Mouse (Mus musculus) kidney, postnatal 0 days (tissue): Measurements from ENCODE around the gene Strip1. TPM values are rescaled to one million over a fixed set of nuclear protein-coding genes. Genes with fewer than 3 reads are reported as not detected.

ENCODE experiments used
- ATAC-seq: fragments of 200-750 bp; cut with Nextera tagmentation; replicated peaks from 2 replicates; pipeline ENCODE4 v1.8.0; 2017; ENCODE audit warnings: low read depth, moderate number of reproducible peaks, moderate TSS enrichment, moderate library complexity; ENCODE audit not compliant: low FRiP score
- DNase-seq: peaks from one replicate; pipeline ENCODE4 v3.0.0-alpha.2; 2016; ENCODE audit warnings: low spot score
- H3K27ac ChIP-seq: fragments of 300-500 bp; sonication (generic); 2 replicates; pipeline ENCODE4 v1.5.1; 2014; ENCODE audit warnings: mild to moderate bottlenecking
- H3K27me3 ChIP-seq: fragments of 300-500 bp; sonication (generic); 2 replicates; pipeline ENCODE4 v1.6.1; 2014; ENCODE audit warnings: low read length, mixed read lengths; ENCODE audit not compliant: insufficient read depth
- H3K36me3 ChIP-seq: fragments of 300-500 bp; sonication (generic); 2 replicates; pipeline ENCODE4 v1.6.1; 2014; ENCODE audit warnings: low read length, mixed read lengths; ENCODE audit not compliant: insufficient read depth
- H3K4me1 ChIP-seq: fragments of 300-500 bp; sonication (generic); replicated peaks from 2 replicates; pipeline ENCODE4 v1.6.1; 2014; ENCODE audit warnings: antibody characterized with exemption, low read length, mixed read lengths; ENCODE audit not compliant: insufficient read depth
- H3K4me2 ChIP-seq: fragments of 300-500 bp; sonication (generic); 2 replicates; pipeline ENCODE4 v1.6.1; 2014; ENCODE audit warnings: mild to moderate bottlenecking, low read length, moderate library complexity, mixed read lengths
- H3K4me3 ChIP-seq: fragments of 300-500 bp; sonication (generic); replicated peaks from 2 replicates; pipeline ENCODE4 v1.5.1; 2014; ENCODE audit warnings: low read depth, low read length
- H3K9ac ChIP-seq: fragments of 300-500 bp; sonication (generic); 2 replicates; pipeline ENCODE4 v1.6.1; 2014; ENCODE audit warnings: low read depth, low read length
- H3K9me3 ChIP-seq: fragments of 300-500 bp; sonication (generic); replicated peaks from 2 replicates; pipeline ENCODE4 v1.6.1; 2016; ENCODE audit warnings: low read length, inconsistent platforms, mixed read lengths
- CTCF ChIP-seq: IDR thresholded peaks from 2 replicates; pipeline ENCODE4 v1.5.1; 2016; ENCODE audit warnings: antibody characterized with exemption, low read depth, mild to moderate bottlenecking, moderate library complexity
- WGBS: fragments of 180-500 bp; shearing (Covaris S2); extraction: QIAGEN DNeasy Blood & Tissue Kit; methylation state at CpG from one replicate; pipeline ENCODE4 v1.1.7; 2014; 5-methylcytosine and 5-hydroxymethylcytosine counted together
- polyA plus RNA-seq: library from polyadenylated mRNA; unstranded; fragments of >200 nt; fragmentation: Nextera tagmentation; extraction: Ambion mirVana; gene quantifications from 2 replicates; pipeline ENCODE4 v1.2.1, GENCODE M21; 2015

Gene Strip1
- polyA plus RNA-seq, 1 experiment from 2014 or later, result 34.9 TPM

GRCm38 (mm10) chr3:107646947-107647346 lies 15.5 kb upstream of the Strip1 start:
- 51% methylated on average over 3 of the region's 3 CpGs for WGBS
- no peak for ATAC-seq
- H3K4me3 ChIP-seq, result no peak overlapping the region
- H3K4me1 ChIP-seq, result no peaks in the 10 kb centered on the region
- no peak overlapping the region for H3K9ac ChIP-seq
- no peak overlapping the region for H3K4me2 ChIP-seq
- no peak for TF ChIP-seq CTCF
- H3K9me3 ChIP-seq, result no peaks in the 10 kb centered on the region
- no peak overlapping the region for H3K27ac ChIP-seq
- peak; percentile 43 for DNase-seq
- no peaks in the 10 kb centered on the region for H3K36me3 ChIP-seq
- H3K27me3 ChIP-seq, result no peaks in the 10 kb centered on the region

GRCm38 (mm10) chr3:107637606-107638172 lies 6.2 kb upstream of the Strip1 start:
- H3K27ac ChIP-seq, result no peak overlapping the region
- H3K9me3 ChIP-seq, result no peaks in the 10 kb centered on the region
- H3K4me3 ChIP-seq, result no peak overlapping the region
- no peaks in the 10 kb centered on the region for H3K36me3 ChIP-seq
- WGBS, result 57% methylated on average over 5 of the region's 5 CpGs
- no peak overlapping the region for H3K9ac ChIP-seq
- no peak for TF ChIP-seq CTCF
- no peak for DNase-seq
- H3K27me3 ChIP-seq, result no peaks in the 10 kb centered on the region
- ATAC-seq, result no peak
- no peak overlapping the region for H3K4me2 ChIP-seq
- no peaks in the 10 kb centered on the region for H3K4me1 ChIP-seq

GRCm38 (mm10) chr3:107636236-107636635 lies 4.7 kb upstream of the Strip1 start:
- DNase-seq (no peak), ATAC-seq (no peak)
- TF ChIP-seq CTCF, result no peak
- WGBS, result 79% methylated on average over 3 of the region's 3 CpGs
- Histone ChIP-seq H3K27me3 (no peaks in the 10 kb centered on the region), H3K9me3 (no peaks in the 10 kb centered on the region), H3K4me2 (no peak overlapping the region), H3K27ac (no peak overlapping the region), H3K4me3 (no peak overlapping the region), H3K36me3 (no peaks in the 10 kb centered on the region), H3K9ac (no peak overlapping the region), H3K4me1 (no peaks in the 10 kb centered on the region)

- H3K9me3 ChIP-seq, result no peaks in the 10 kb centered on the region
- H3K27ac ChIP-seq, result no peak overlapping the region
- no peaks in the 10 kb centered on the region for H3K27me3 ChIP-seq
- no peak overlapping the region for H3K9ac ChIP-seq
- WGBS, result 64% methylated on average over 8 of the region's 8 CpGs
- H3K4me2 ChIP-seq, result no peak overlapping the region
- no peaks in the 10 kb centered on the region for H3K36me3 ChIP-seq
- TF ChIP-seq CTCF, result no peak
- DNase-seq (no peak), ATAC-seq (no peak)
- H3K4me3 ChIP-seq, result no peak overlapping the region
- H3K4me1 ChIP-seq, result no peaks in the 10 kb centered on the region
These were observed 4.3 kb upstream of the Strip1 start for GRCm38 (mm10) chr3:107635836-107636235.

GRCm38 (mm10) chr3:107633906-107634305 lies 2.4 kb upstream of the Strip1 start:
- no peak overlapping the region for H3K4me3 ChIP-seq
- H3K4me2 ChIP-seq, result no peak overlapping the region
- H3K9ac ChIP-seq, result no peak overlapping the region
- WGBS, result 88% methylated on average over 9 of the region's 9 CpGs
- H3K27ac ChIP-seq, result no peak overlapping the region
- peaks cover 7% of the 10 kb centered on the region; the same call in 1 of the 2 replicates for H3K4me1 ChIP-seq
- DNase-seq (no peak), ATAC-seq (no peak)
- no peaks in the 10 kb centered on the region for H3K27me3 ChIP-seq
- 0 out of 2 replicates have a peak, but pooled peaks cover under 1% of the 10 kb centered on the region for H3K36me3 ChIP-seq
- TF ChIP-seq CTCF, result no peak
- no peaks in the 10 kb centered on the region for H3K9me3 ChIP-seq

GRCm38 (mm10) chr3:107632786-107633185 lies 1.3 kb upstream of the Strip1 start:
- ATAC-seq (no peak), DNase-seq (no peak)
- H3K4me3 ChIP-seq, result no peak overlapping the region
- WGBS, result 90% methylated on average over 4 of the region's 4 CpGs
- no peak overlapping the region for H3K27ac ChIP-seq
- H3K9ac ChIP-seq, result no peak overlapping the region
- no peaks in the 10 kb centered on the region for H3K27me3 ChIP-seq
- 0 out of 2 replicates have a peak, but pooled peaks cover 5% of the 10 kb centered on the region for H3K36me3 ChIP-seq
- H3K4me1 ChIP-seq, result peaks cover 7% of the 10 kb centered on the region; the same call in 1 of the 2 replicates
- TF ChIP-seq CTCF, result no peak
- H3K9me3 ChIP-seq, result no peaks in the 10 kb centered on the region
- no peak overlapping the region for H3K4me2 ChIP-seq
